Mouse (Mus musculus): ENCODE measurements around the gene Clrn1. TPM values are rescaled to one million over a fixed set of nuclear protein-coding genes. Genes with fewer than 3 reads are reported as not detected.

The Clrn1 gene
- polyA plus RNA-seq, 1 experiment from 2014 or later = not detected

GRCm38 (mm10) chr3:58829926-58830325, 55.2 kb downstream of the Clrn1 start:
- Histone ChIP-seq H3K27ac (replicated peaks) (no peak overlapping the region), H3K27me3 (no peaks in the 10 kb centered on the region)
- WGBS (ENCODE audit: insufficient replicate concordance) = 55% methylated on average over 1 of the region's 1 CpGs

GRCm38 (mm10) chr3:58828366-58829153, 56.6 kb downstream of the Clrn1 start:
- 62% methylated on average over 14 of the region's 14 CpGs for WGBS (ENCODE audit: insufficient replicate concordance)
- Histone ChIP-seq H3K27ac (replicated peaks) (no peak overlapping the region), H3K9ac (no peak overlapping the region), H3K4me3 (replicated peaks) (no peak overlapping the region), H3K27me3 (no peaks in the 10 kb centered on the region), H3K36me3 (replicated peaks) (no peaks in the 10 kb centered on the region), H3K4me2 (no peak overlapping the region), H3K4me1 (replicated peaks) (no peaks in the 10 kb centered on the region), H3K9me3 (replicated peaks) (no peaks in the 10 kb centered on the region)
- no peak for ATAC-seq (ENCODE audit: insufficient read depth)

More at GRCm38 (mm10) chr3:58829926-58830325, 55.2 kb downstream of the Clrn1 start:
- H3K36me3 ChIP-seq (replicated peaks) = no peaks in the 10 kb centered on the region
- H3K4me1 ChIP-seq (replicated peaks) = no peaks in the 10 kb centered on the region
- H3K4me2 ChIP-seq = no peak overlapping the region
- H3K4me3 ChIP-seq (replicated peaks) = no peak overlapping the region
- H3K9me3 ChIP-seq (replicated peaks) = no peaks in the 10 kb centered on the region
- ATAC-seq (ENCODE audit: insufficient read depth) = no peak
- H3K9ac ChIP-seq = no peak overlapping the region

- no peaks in the 10 kb centered on the region for H3K9me3 ChIP-seq (replicated peaks)
- 49% methylated on average over 4 of the region's 4 CpGs for WGBS (ENCODE audit: insufficient replicate concordance)
These were observed 58.9 kb downstream of the Clrn1 start for GRCm38 (mm10) chr3:58826266-58826665.

GRCm38 (mm10) chr3:58822211-58822610, 62.9 kb downstream of the Clrn1 start, which contains the start of gene Mindy4b-ps:
TSS of gene Mindy4b-ps (minus strand) at chr3:58822311.
- 46% methylated on average over 4 of the region's 4 CpGs for WGBS (ENCODE audit: insufficient replicate concordance)

More at GRCm38 (mm10) chr3:58826266-58826665, 58.9 kb downstream of the Clrn1 start:
- no peaks in the 10 kb centered on the region for H3K27me3 ChIP-seq
- H3K4me2 ChIP-seq = no peak overlapping the region
- no peak overlapping the region for H3K27ac ChIP-seq (replicated peaks)
- no peak for ATAC-seq (ENCODE audit: insufficient read depth)
- no peaks in the 10 kb centered on the region for H3K36me3 ChIP-seq (replicated peaks)
- no peak overlapping the region for H3K4me3 ChIP-seq (replicated peaks)
- no peak overlapping the region for H3K9ac ChIP-seq
- no peaks in the 10 kb centered on the region for H3K4me1 ChIP-seq (replicated peaks)

GRCm38 (mm10) chr3:58817337-58817736, 67.8 kb downstream of the Clrn1 start:
- no peak for ATAC-seq (ENCODE audit: insufficient read depth)
- WGBS (ENCODE audit: insufficient replicate concordance) = 49% methylated on average over 6 of the region's 6 CpGs
- H3K4me1 ChIP-seq (replicated peaks) = no peaks in the 10 kb centered on the region

More at GRCm38 (mm10) chr3:58822211-58822610, 62.9 kb downstream of the Clrn1 start, which contains the start of gene Mindy4b-ps:
- H3K9me3 ChIP-seq (replicated peaks) = no peaks in the 10 kb centered on the region
- H3K36me3 ChIP-seq (replicated peaks) = no peaks in the 10 kb centered on the region
- ATAC-seq (ENCODE audit: insufficient read depth) = no peak
- H3K4me2 ChIP-seq = no peak within 1 kb of the TSS
- H3K9ac ChIP-seq = no peak within 1 kb of the TSS
- H3K4me3 ChIP-seq (replicated peaks) = no peak within 1 kb of the TSS
- H3K27ac ChIP-seq (replicated peaks) = no peak within 1 kb of the TSS
- no peaks in the 10 kb centered on the region for H3K27me3 ChIP-seq
- no peaks in the 10 kb centered on the region for H3K4me1 ChIP-seq (replicated peaks)

GRCm38 (mm10) chr3:58814191-58814590, 70.9 kb downstream of the Clrn1 start:
- no peaks in the 10 kb centered on the region; the same call in 1 of the 2 replicates for H3K27me3 ChIP-seq
- no peaks in the 10 kb centered on the region for H3K9me3 ChIP-seq (replicated peaks)
- 63% methylated on average over 3 of the region's 3 CpGs for WGBS (ENCODE audit: insufficient replicate concordance)
- no peak for ATAC-seq (ENCODE audit: insufficient read depth)
- no peak overlapping the region for H3K4me2 ChIP-seq
- no peaks in the 10 kb centered on the region for H3K4me1 ChIP-seq (replicated peaks)
- no peaks in the 10 kb centered on the region for H3K36me3 ChIP-seq (replicated peaks)
- no peak overlapping the region for H3K4me3 ChIP-seq (replicated peaks)
- H3K27ac ChIP-seq (replicated peaks) = no peak overlapping the region
- H3K9ac ChIP-seq = no peak overlapping the region

More at GRCm38 (mm10) chr3:58817337-58817736, 67.8 kb downstream of the Clrn1 start:
- Histone ChIP-seq H3K4me2 (no peak overlapping the region), H3K27ac (replicated peaks) (no peak overlapping the region), H3K36me3 (replicated peaks) (no peaks in the 10 kb centered on the region), H3K9me3 (replicated peaks) (no peaks in the 10 kb centered on the region), H3K4me3 (replicated peaks) (no peak overlapping the region), H3K27me3 (no peaks in the 10 kb centered on the region), H3K9ac (no peak overlapping the region)

GRCm38 (mm10) chr3:58810353-58810752, 74.8 kb downstream of the Clrn1 start:
- Histone ChIP-seq H3K4me2 (no peak overlapping the region), H3K4me3 (replicated peaks) (no peak overlapping the region), H3K9ac (no peak overlapping the region), H3K27ac (replicated peaks) (no peak overlapping the region), H3K36me3 (replicated peaks) (no peaks in the 10 kb centered on the region), H3K9me3 (replicated peaks) (no peaks in the 10 kb centered on the region), H3K4me1 (replicated peaks) (no peaks in the 10 kb centered on the region), H3K27me3 (no peaks in the 10 kb centered on the region; the same call in none of the 2 replicates)
- no peak for ATAC-seq (ENCODE audit: insufficient read depth)
- WGBS (ENCODE audit: insufficient replicate concordance) = 56% methylated on average over 11 of the region's 11 CpGs

GRCm38 (mm10) chr3:58809111-58809915, 75.8 kb downstream of the Clrn1 start:
- Histone ChIP-seq H3K4me2 (no peak overlapping the region), H3K9ac (no peak overlapping the region), H3K9me3 (replicated peaks) (no peaks in the 10 kb centered on the region), H3K4me3 (replicated peaks) (no peak overlapping the region), H3K36me3 (replicated peaks) (no peaks in the 10 kb centered on the region), H3K27me3 (no peaks in the 10 kb centered on the region; the same call in none of the 2 replicates), H3K27ac (replicated peaks) (no peak overlapping the region), H3K4me1 (replicated peaks) (no peaks in the 10 kb centered on the region)
- ATAC-seq (ENCODE audit: insufficient read depth) = no peak
- WGBS (ENCODE audit: insufficient replicate concordance) = 56% methylated on average over 12 of the region's 12 CpGs

- no peak for ATAC-seq (ENCODE audit: insufficient read depth)
- H3K27ac ChIP-seq (replicated peaks) = no peak overlapping the region
- no peak overlapping the region for H3K4me2 ChIP-seq
- WGBS (ENCODE audit: insufficient replicate concordance) = 70% methylated on average over 5 of the region's 5 CpGs
- no peak overlapping the region for H3K4me3 ChIP-seq (replicated peaks)
- no peaks in the 10 kb centered on the region for H3K36me3 ChIP-seq (replicated peaks)
- no peak overlapping the region for H3K9ac ChIP-seq
- no peaks in the 10 kb centered on the region for H3K4me1 ChIP-seq (replicated peaks)
- no peaks in the 10 kb centered on the region; the same call in none of the 2 replicates for H3K27me3 ChIP-seq
- H3K9me3 ChIP-seq (replicated peaks) = no peaks in the 10 kb centered on the region
These were observed 76.5 kb downstream of the Clrn1 start for GRCm38 (mm10) chr3:58808636-58809035.

- no peak overlapping the region for H3K4me3 ChIP-seq (replicated peaks)
- H3K36me3 ChIP-seq (replicated peaks) = no peaks in the 10 kb centered on the region
- H3K27me3 ChIP-seq = no peaks in the 10 kb centered on the region; the same call in 1 of the 2 replicates
- H3K4me1 ChIP-seq (replicated peaks) = no peaks in the 10 kb centered on the region
- H3K27ac ChIP-seq (replicated peaks) = no peak overlapping the region
- H3K4me2 ChIP-seq = no peak overlapping the region
- H3K9ac ChIP-seq = no peak overlapping the region
- H3K9me3 ChIP-seq (replicated peaks) = no peaks in the 10 kb centered on the region
- WGBS (ENCODE audit: insufficient replicate concordance) = 68% methylated on average over 6 of the region's 6 CpGs
- no peak for ATAC-seq (ENCODE audit: insufficient read depth)
These were observed 80.4 kb downstream of the Clrn1 start for GRCm38 (mm10) chr3:58804745-58805144.

GRCm38 (mm10) chr3:58798676-58799075, 86.5 kb downstream of the Clrn1 start:
- H3K4me2 ChIP-seq = no peak overlapping the region
- H3K4me1 ChIP-seq (replicated peaks) = no peaks in the 10 kb centered on the region
- no peaks in the 10 kb centered on the region for H3K9me3 ChIP-seq (replicated peaks)
- WGBS (ENCODE audit: insufficient replicate concordance) = 58% methylated on average over 4 of the region's 4 CpGs
- no peaks in the 10 kb centered on the region for H3K27me3 ChIP-seq
- H3K27ac ChIP-seq (replicated peaks) = no peak overlapping the region
- no peak overlapping the region for H3K9ac ChIP-seq
- no peak for ATAC-seq (ENCODE audit: insufficient read depth)
- no peak overlapping the region for H3K4me3 ChIP-seq (replicated peaks)
- H3K36me3 ChIP-seq (replicated peaks) = no peaks in the 10 kb centered on the region

Measured in liver, embryonic 15.5 days (tissue).